Mouse (Mus musculus) spleen, postnatal 10 days (tissue): Measurements from ENCODE around the gene Gm20388.

ENCODE experiments used
- DNase-seq, 2 experiments: peaks; one replicate each; pipeline ENCODE4 v3.0.0; 2021 to 2022; ENCODE audit warnings: low spot score in 2 of 2

Gm20388 gene

GRCm38 (mm10) chr8:122475580-122476320, 2565.1 kb downstream of the Gm20388 start, which contains the start of the genes Rnf166 and Ctu2:
Gene Rnf166, minus strand, starts transcription at chr8:122476064.
Gene Ctu2, plus strand, starts transcription at chr8:122476143.
- DNase-seq = peak; percentile 94

GRCm38 (mm10) chr8:122482448-122482847, 2571.8 kb downstream of the Gm20388 start:
- DNase-seq = no peak

GRCm38 (mm10) chr8:122483877-122484276, 2573.2 kb downstream of the Gm20388 start:
- no peak for DNase-seq

- DNase-seq = no peak
Measured at GRCm38 (mm10) chr8:122484831-122485230, 2574.2 kb downstream of the Gm20388 start.

- DNase-seq = no peak
Measured at GRCm38 (mm10) chr8:122488387-122488786, 2577.7 kb downstream of the Gm20388 start.

GRCm38 (mm10) chr8:122497016-122497734, 2586.5 kb downstream of the Gm20388 start:
- DNase-seq = no peak

- DNase-seq = peak in 1 of 2 experiments; percentile 43
Measured at GRCm38 (mm10) chr8:122497912-122498311, 2587.3 kb downstream of the Gm20388 start.

- DNase-seq = peak; percentile 81 to 87
Measured at GRCm38 (mm10) chr8:122500856-122501255, 2590.2 kb downstream of the Gm20388 start.

GRCm38 (mm10) chr8:122511552-122511951, 2600.9 kb downstream of the Gm20388 start:
- DNase-seq = no peak

GRCm38 (mm10) chr8:122512392-122512791, 2601.8 kb downstream of the Gm20388 start:
- DNase-seq = no peak

- DNase-seq = no peak
Measured at GRCm38 (mm10) chr8:122515699-122516098, 2605.1 kb downstream of the Gm20388 start.

- DNase-seq = no peak
Measured at GRCm38 (mm10) chr8:122517541-122518190, 2607.0 kb downstream of the Gm20388 start.

GRCm38 (mm10) chr8:122520611-122521010, 2610.0 kb downstream of the Gm20388 start:
- DNase-seq = no peak

- DNase-seq = no peak
Measured at GRCm38 (mm10) chr8:122522796-122523651, 2612.4 kb downstream of the Gm20388 start.

- no peak for DNase-seq
Measured at GRCm38 (mm10) chr8:122523652-122524360, 2613.2 kb downstream of the Gm20388 start.

- no peak for DNase-seq
Measured at GRCm38 (mm10) chr8:122524506-122524905, 2613.9 kb downstream of the Gm20388 start.

- DNase-seq = no peak
Measured at GRCm38 (mm10) chr8:122525004-122525403, 2614.4 kb downstream of the Gm20388 start.

- DNase-seq = no peak
Measured at GRCm38 (mm10) chr8:122526084-122526483, 2615.4 kb downstream of the Gm20388 start.

- DNase-seq = no peak
Measured at GRCm38 (mm10) chr8:122526526-122527170, 2616.0 kb downstream of the Gm20388 start.

GRCm38 (mm10) chr8:122527937-122528336, 2617.3 kb downstream of the Gm20388 start:
- DNase-seq = no peak
